In genomic region chr1:57846856-57847698, GRCm38 (mm10) we compare ENCODE assay signal across 15 mouse cellular contexts.
DNase-seq lines count a peak whose midpoint lies in the region; ATAC-seq and TF ChIP-seq lines count a peak whose summit lies in the region.
"Had no signal": no experiment of that assay in that cellular context is flagged by ENCODE, and none has a peak within 500 bp of the region (broad histone marks: within the 10 kb centered on the region; RNA-seq: fewer than 3 reads in every experiment).

No protein-coding gene starts in this region.

- no peaks in the 10 kb centered on the region; the same call in 1 of the 2 replicates for H3K27me3 ChIP-seq in embryonic facial prominence, embryonic 11.5 days (ENCODE audit: control insufficient read depth, insufficient read depth, low read length)
- no peaks in the 10 kb centered on the region for H3K27me3 ChIP-seq in embryonic facial prominence, embryonic 10.5 days (replicated peaks; ENCODE audit: low read depth, poor library complexity, severe bottlenecking)
- H3K27me3 ChIP-seq in forebrain, postnatal 0 days (ENCODE audit: insufficient read depth, low read length), result no peaks in the 10 kb centered on the region
- H3K27me3 ChIP-seq in limb, embryonic 12.5 days, result no peaks in the 10 kb centered on the region
- no peaks in the 10 kb centered on the region for H3K27me3 ChIP-seq in midbrain, postnatal 0 days (ENCODE audit: insufficient read depth, low read length)
- H3K27me3 ChIP-seq: embryonic facial prominence, embryonic 12.5 days had no signal

- ATAC-seq in embryonic facial prominence, embryonic 11.5 days (replicated peaks; ENCODE audit: insufficient number of reproducible peaks, low FRiP score, low TSS enrichment, low read depth), result peak; percentile 66
- ATAC-seq in forebrain, postnatal 0 days, result peak; percentile 67
- ATAC-seq in limb, embryonic 12.5 days (ENCODE audit: insufficient number of reproducible peaks, insufficient read depth, low FRiP score, low TSS enrichment, low read depth), result no peak; the same call in 1 of the 2 replicates
- ATAC-seq in midbrain, postnatal 0 days (ENCODE audit: low FRiP score), result peak; percentile 64; the same call in 1 of the 2 replicates
- ATAC-seq: intestine, postnatal 0 days had no signal

- H3K4me1 ChIP-seq in embryonic facial prominence, embryonic 11.5 days (ENCODE audit: control insufficient read depth, insufficient read depth, low read length), result no peaks in the 10 kb centered on the region
- H3K4me1 ChIP-seq in embryonic facial prominence, embryonic 10.5 days, result peaks cover 20% of the 10 kb centered on the region
- H3K4me1 ChIP-seq in forebrain, postnatal 0 days (ENCODE audit: insufficient read depth), result peaks cover 7% of the 10 kb centered on the region; the same call in 1 of the 2 replicates
- H3K4me1 ChIP-seq in limb, embryonic 12.5 days (replicated peaks), result peaks cover 22% of the 10 kb centered on the region
- 0 out of 2 replicates have a peak, but pooled peaks cover 17% of the 10 kb centered on the region for H3K4me1 ChIP-seq in midbrain, postnatal 0 days (ENCODE audit: insufficient read depth, low read length)

- no peak overlapping the region for H3K9ac ChIP-seq in embryonic facial prominence, embryonic 11.5 days (replicated peaks; ENCODE audit: low read length)
- H3K9ac ChIP-seq in forebrain, postnatal 0 days, result no peak overlapping the region
- H3K9ac ChIP-seq in limb, embryonic 12.5 days (replicated peaks), result no peak overlapping the region
- no peak overlapping the region for H3K9ac ChIP-seq in midbrain, postnatal 0 days (replicated peaks; ENCODE audit: low read length, poor library complexity, severe bottlenecking)
- H3K9ac ChIP-seq: embryonic facial prominence, embryonic 12.5 days; liver, embryonic 14.5 days had no signal

- WGBS in embryonic facial prominence, embryonic 11.5 days, result 63% methylated on average over 15 of the region's 15 CpGs
- WGBS in embryonic facial prominence, embryonic 10.5 days, result 67% methylated on average over 15 of the region's 15 CpGs
- 22% methylated on average over 15 of the region's 15 CpGs for WGBS in forebrain, postnatal 0 days
- 53% methylated on average over 15 of the region's 15 CpGs for WGBS in limb, embryonic 12.5 days
- WGBS in midbrain, postnatal 0 days, result 20% methylated on average over 15 of the region's 15 CpGs

- no peaks in the 10 kb centered on the region for H3K36me3 ChIP-seq in embryonic facial prominence, embryonic 11.5 days (replicated peaks; ENCODE audit: control insufficient read depth, insufficient read depth, low read depth, low read length)
- no peaks in the 10 kb centered on the region for H3K36me3 ChIP-seq in embryonic facial prominence, embryonic 10.5 days (replicated peaks)
- H3K36me3 ChIP-seq in forebrain, postnatal 0 days (ENCODE audit: insufficient read depth), result no peaks in the 10 kb centered on the region
- no peaks in the 10 kb centered on the region for H3K36me3 ChIP-seq in limb, embryonic 12.5 days
- no peaks in the 10 kb centered on the region for H3K36me3 ChIP-seq in midbrain, postnatal 0 days (ENCODE audit: insufficient read depth, low read length)

- TF ChIP-seq CTCF in forebrain, postnatal 0 days (IDR thresholded peaks at IDR 0.05; ENCODE audit: low read depth), result no peak
- no peak for TF ChIP-seq CTCF in midbrain, postnatal 0 days (IDR thresholded peaks at IDR 0.05)

- peak; percentile 60 for DNase-seq in embryonic facial prominence, embryonic 11.5 days (ENCODE audit: low spot score)
- no peak for DNase-seq in embryonic facial prominence, embryonic 10.5 days (ENCODE audit: low spot score)
- no peak for DNase-seq in forebrain, postnatal 0 days
- peak; percentile 48 for DNase-seq in midbrain, postnatal 0 days (ENCODE audit: low spot score)
- no peak for DNase-seq in urinary bladder, postnatal 36 days (ENCODE audit: low spot score in 2 of 2)
- DNase-seq in cerebellum, adult 9-10 months, result no peak
- no peak for DNase-seq in right cerebral cortex, adult 18-20 months
- DNase-seq: cerebellum, adult 18-20 months; heart, adult 18-20 months; kidney, postnatal 36 days; right cerebral cortex, postnatal 25 days had no signal

- H3K9me3 ChIP-seq in embryonic facial prominence, embryonic 11.5 days (replicated peaks; ENCODE audit: control insufficient read depth, low read length), result no peaks in the 10 kb centered on the region
- H3K9me3 ChIP-seq in embryonic facial prominence, embryonic 10.5 days, result no peaks in the 10 kb centered on the region
- no peaks in the 10 kb centered on the region for H3K9me3 ChIP-seq in forebrain, postnatal 0 days (ENCODE audit: low read length)
- H3K9me3 ChIP-seq in limb, embryonic 12.5 days, result no peaks in the 10 kb centered on the region
- H3K9me3 ChIP-seq in midbrain, postnatal 0 days (ENCODE audit: low read length), result no peaks in the 10 kb centered on the region
- H3K9me3 ChIP-seq: embryonic facial prominence, embryonic 12.5 days had no signal

- H3K4me2 ChIP-seq in embryonic facial prominence, embryonic 11.5 days (ENCODE audit: low read depth, low read length), result no peak overlapping the region
- no peak overlapping the region for H3K4me2 ChIP-seq in forebrain, postnatal 0 days (ENCODE audit: low read depth)
- no peak overlapping the region for H3K4me2 ChIP-seq in limb, embryonic 12.5 days
- no peak overlapping the region for H3K4me2 ChIP-seq in midbrain, postnatal 0 days (ENCODE audit: low read depth, low read length, poor library complexity, severe bottlenecking)
- H3K4me2 ChIP-seq: embryonic facial prominence, embryonic 12.5 days had no signal

- H3K27ac ChIP-seq in embryonic facial prominence, embryonic 11.5 days (replicated peaks; ENCODE audit: low read depth, low read length), result no peak overlapping the region
- no peak overlapping the region; the same call in 1 of the 2 replicates for H3K27ac ChIP-seq in embryonic facial prominence, embryonic 10.5 days (replicated peaks)
- no peak overlapping the region for H3K27ac ChIP-seq in forebrain, postnatal 0 days (ENCODE audit: low read depth, low read length)
- H3K27ac ChIP-seq in limb, embryonic 12.5 days, result peak overlapping the region; percentile 8; the same call in 1 of the 2 replicates
- H3K27ac ChIP-seq in midbrain, postnatal 0 days (ENCODE audit: low read depth, low read length), result peak overlapping the region; percentile 38; the same call in 1 of the 2 replicates
- H3K27ac ChIP-seq: embryonic facial prominence, embryonic 12.5 days; liver, embryonic 14.5 days had no signal

- no peak overlapping the region for H3K4me3 ChIP-seq in embryonic facial prominence, embryonic 11.5 days (ENCODE audit: low read depth, low read length)
- H3K4me3 ChIP-seq in embryonic facial prominence, embryonic 10.5 days, result no peak overlapping the region
- H3K4me3 ChIP-seq in forebrain, postnatal 0 days (ENCODE audit: low read depth, low read length), result no peak overlapping the region
- no peak overlapping the region for H3K4me3 ChIP-seq in limb, embryonic 12.5 days (replicated peaks)
- no peak overlapping the region for H3K4me3 ChIP-seq in midbrain, postnatal 0 days (ENCODE audit: low read depth, low read length)
- H3K4me3 ChIP-seq: embryonic facial prominence, embryonic 12.5 days had no signal

Comparison
In these comparisons a context has a peak if more than half of its experiments do, and no peak if none do; other contexts are left out.
1. DNase-seq: peak in embryonic facial prominence, embryonic 11.5 days (single experiment) and midbrain, postnatal 0 days (single experiment); none in embryonic facial prominence, embryonic 10.5 days (single experiment), forebrain, postnatal 0 days (single experiment), urinary bladder, postnatal 36 days (0 of 2), cerebellum, adult 9-10 months (single experiment) and right cerebral cortex, adult 18-20 months (single experiment).
2. H3K27ac ChIP-seq: peak in limb, embryonic 12.5 days (single experiment) and midbrain, postnatal 0 days (single experiment); none in embryonic facial prominence, embryonic 11.5 days (single experiment), embryonic facial prominence, embryonic 10.5 days (single experiment) and forebrain, postnatal 0 days (single experiment).